Mouse (Mus musculus): ENCODE data around the gene Rcor1.

Gene Rcor1

GRCm38 (mm10) chr12:111038976-111039612 lies at the start of gene Rcor1:
TSS of gene Rcor1 (plus strand) at chr12:111039351.
- DNase-seq (ENCODE audit: low spot score in 2 of 2), result peak; percentile 98 to 99

DNA sequence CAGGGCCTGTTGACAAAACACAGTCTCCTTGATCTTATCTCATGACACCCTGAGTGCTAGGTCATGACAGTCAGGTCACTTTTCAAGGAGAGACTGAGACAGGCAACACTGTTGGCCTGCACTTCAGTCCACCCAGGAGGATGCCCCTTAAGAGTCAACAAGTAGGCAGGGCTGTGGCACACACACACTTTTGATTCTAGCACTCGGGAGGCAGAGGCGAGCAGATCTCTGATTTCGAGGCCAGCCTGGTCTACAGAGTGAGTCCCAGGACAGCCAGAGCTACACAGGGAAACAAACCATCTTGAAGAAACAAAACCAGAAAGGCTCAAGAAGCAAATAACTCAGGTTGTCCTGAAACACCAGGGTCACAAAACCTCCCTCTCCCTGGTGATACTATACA lies 49.7 kb upstream of the Rcor1 start:
- no peak for DNase-seq (ENCODE audit: low spot score in 2 of 2)

GRCm38 (mm10) chr12:110990500-110990899 lies 48.7 kb upstream of the Rcor1 start:
- DNase-seq (ENCODE audit: low spot score in 2 of 2), result no peak

DNA sequence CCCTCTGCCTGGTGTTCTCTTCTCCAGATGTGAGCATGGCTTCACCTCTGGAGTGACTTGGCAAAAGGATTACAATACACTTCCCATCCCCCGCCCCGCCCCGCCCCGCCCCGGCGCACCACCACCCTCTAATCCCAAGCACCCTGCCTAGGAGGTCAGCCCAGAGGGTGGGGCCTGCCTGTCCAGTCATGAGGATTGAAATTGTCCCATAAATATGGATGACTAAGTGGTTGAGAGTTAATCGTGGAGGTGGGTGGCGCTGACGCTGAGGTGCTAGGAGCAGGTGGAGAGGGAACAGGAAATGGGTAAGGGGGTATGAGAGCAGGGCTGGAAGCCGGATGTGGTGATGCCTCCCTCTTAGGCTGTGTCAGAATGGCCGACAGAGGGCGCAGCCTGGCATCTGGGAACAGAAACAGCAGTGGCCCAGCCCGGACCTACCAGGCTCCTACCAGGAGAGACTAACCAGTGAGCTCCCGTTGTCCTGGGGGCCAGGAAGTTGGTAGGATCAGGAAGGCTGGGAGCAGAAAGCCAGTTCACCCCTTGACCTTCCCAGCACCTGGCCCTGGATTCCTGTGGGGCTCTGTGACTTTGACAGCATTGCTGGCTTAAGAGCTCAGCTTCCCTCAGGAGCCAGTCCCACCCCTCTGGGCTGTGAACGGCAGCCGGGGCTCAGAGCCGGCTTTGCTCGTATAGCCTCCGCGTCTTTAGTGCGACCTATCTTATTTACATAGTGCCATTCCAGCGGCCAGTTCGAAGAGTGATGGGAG lies 47.6 kb upstream of the Rcor1 start:
- DNase-seq (ENCODE audit: low spot score in 2 of 2), result peak; percentile 27 to 40

DNA sequence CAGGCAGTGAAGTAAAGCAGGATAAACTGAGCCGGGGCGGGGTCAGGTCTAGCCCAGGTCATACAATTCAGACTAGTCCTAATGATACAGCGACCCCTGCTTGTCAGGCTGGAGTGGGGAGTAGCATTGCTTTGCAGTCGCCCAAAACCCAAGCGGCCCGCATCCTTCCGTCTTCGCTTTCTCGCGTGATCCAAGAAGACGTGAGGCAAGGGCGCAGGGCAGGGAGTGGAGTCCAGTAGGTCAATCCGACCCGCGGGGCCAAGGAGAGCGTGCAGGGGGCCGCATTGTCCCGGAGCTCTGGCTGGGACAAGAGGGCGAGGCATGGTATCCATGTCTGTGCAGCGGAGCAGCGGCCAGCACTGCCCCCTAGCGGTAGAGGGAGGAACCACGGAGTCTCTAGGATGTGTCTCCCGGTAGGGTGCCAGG lies 47.0 kb upstream of the Rcor1 start:
- peak; percentile 75 to 86 for DNase-seq (ENCODE audit: low spot score in 2 of 2)

DNA sequence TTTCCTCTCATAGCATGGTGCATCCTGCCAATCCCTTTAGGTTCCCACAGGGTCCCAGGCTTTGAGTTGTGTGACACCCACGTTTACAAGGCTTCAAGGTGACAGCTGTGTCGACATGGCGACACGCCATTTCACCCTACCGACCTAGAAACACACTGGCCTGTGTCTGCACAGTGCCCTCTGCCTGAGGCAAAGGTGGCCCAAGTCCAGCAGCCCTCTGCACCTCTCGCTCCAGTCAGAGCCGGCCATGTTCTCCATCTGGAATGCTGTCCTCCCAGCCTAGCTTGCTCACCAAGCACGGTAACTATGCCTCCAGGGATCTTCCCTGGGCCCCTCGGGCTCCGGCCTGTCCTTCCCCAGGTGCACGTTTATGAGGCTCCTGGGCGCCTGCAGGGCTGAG lies 46.4 kb upstream of the Rcor1 start:
- DNase-seq (ENCODE audit: low spot score in 2 of 2), result no peak

- no peak for DNase-seq (ENCODE audit: low spot score in 2 of 2)
Measured at GRCm38 (mm10) chr12:110993226-110993625, 45.9 kb upstream of the Rcor1 start.

GRCm38 (mm10) chr12:110994666-110995065 lies 44.5 kb upstream of the Rcor1 start:
- DNase-seq (ENCODE audit: low spot score in 2 of 2), result no peak

- no peak for DNase-seq (ENCODE audit: low spot score in 2 of 2)
Measured at GRCm38 (mm10) chr12:110998092-110998491, 41.1 kb upstream of the Rcor1 start.

GRCm38 (mm10) chr12:110999820-111000219 lies 39.3 kb upstream of the Rcor1 start:
- DNase-seq (ENCODE audit: low spot score in 2 of 2), result no peak

DNA sequence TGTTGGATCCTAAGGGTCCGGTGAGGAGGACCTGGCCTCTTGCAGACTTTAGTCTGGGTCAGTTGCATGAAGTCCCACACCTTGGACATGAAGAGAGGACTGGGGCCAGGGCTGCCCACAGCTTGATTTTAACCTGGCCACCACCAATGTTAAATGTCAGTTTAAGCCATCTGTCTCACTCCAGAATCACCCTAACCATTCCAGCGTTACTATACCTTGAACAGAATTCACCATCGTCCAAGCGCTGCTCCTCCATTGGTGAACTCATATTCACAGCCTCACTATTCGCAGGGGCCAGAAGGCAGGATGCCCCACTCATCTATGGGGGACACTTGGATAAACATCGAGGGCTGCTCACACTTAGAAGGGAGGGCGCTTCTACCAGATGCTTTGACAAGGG lies 38.2 kb upstream of the Rcor1 start:
- DNase-seq (ENCODE audit: low spot score in 2 of 2), result no peak

DNA sequence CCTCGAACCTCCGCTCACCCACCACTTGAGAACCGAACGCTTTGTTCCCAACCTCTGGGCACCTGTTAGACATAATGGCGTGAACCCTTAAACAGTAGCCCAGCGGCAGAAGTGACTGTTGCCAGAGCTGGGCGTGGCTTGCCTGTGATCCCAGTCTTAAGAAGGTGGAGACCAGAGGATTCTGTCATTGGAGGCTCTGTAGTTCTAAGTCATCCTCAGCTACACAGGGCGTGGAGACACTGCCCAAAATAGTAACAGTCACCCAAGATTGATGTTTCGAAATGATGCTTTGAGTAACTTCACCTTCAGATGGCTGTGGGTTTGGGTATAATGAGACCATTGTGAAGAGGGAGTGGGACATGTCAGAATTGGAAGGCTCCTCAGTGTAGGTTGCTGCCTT lies 35.0 kb upstream of the Rcor1 start:
- no peak for DNase-seq (ENCODE audit: low spot score in 2 of 2)

DNA sequence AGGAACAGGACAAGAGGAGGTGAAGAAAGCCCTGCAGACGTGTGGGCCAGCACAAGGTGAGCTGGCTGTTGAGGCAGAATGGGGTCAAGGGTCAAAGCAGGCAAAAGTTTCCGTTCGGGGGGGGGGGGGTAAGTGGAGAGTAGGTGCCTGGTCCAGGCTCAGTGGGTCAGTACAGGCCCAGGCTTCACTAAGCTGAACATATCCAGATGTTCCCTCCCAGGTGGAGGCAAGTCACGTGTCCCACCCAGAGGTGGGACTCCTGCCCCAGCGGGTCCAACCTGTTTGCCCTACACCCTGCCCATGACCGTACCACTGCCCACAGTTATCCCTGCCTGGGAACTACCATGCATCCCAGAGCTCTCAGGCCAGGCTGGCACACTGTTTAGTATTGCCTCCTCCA lies 33.3 kb upstream of the Rcor1 start:
- DNase-seq (ENCODE audit: low spot score in 2 of 2), result no peak

DNA sequence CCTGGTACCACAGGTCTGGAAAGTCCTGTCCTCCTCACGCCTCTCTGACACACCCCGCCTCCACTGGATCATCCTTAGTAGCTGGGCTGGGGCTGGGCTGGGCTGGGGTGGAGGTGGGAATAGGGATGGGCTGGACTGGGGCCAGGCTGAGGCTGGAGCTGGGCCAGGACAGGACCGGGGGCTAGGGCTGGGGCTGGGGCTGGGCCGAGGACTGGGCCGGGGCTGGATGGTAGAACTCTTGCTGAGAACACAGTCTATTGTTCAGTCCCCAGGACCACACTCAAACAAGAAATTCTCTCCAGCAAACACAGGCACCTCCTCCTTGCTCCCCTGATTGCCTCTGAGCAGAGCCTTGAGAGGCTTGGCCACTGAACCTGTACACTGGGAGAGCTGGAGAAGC lies 32.8 kb upstream of the Rcor1 start:
- DNase-seq (ENCODE audit: low spot score in 2 of 2), result no peak

GRCm38 (mm10) chr12:111007134-111008103 lies 31.7 kb upstream of the Rcor1 start:
- DNase-seq (ENCODE audit: low spot score in 2 of 2), result no peak

DNA sequence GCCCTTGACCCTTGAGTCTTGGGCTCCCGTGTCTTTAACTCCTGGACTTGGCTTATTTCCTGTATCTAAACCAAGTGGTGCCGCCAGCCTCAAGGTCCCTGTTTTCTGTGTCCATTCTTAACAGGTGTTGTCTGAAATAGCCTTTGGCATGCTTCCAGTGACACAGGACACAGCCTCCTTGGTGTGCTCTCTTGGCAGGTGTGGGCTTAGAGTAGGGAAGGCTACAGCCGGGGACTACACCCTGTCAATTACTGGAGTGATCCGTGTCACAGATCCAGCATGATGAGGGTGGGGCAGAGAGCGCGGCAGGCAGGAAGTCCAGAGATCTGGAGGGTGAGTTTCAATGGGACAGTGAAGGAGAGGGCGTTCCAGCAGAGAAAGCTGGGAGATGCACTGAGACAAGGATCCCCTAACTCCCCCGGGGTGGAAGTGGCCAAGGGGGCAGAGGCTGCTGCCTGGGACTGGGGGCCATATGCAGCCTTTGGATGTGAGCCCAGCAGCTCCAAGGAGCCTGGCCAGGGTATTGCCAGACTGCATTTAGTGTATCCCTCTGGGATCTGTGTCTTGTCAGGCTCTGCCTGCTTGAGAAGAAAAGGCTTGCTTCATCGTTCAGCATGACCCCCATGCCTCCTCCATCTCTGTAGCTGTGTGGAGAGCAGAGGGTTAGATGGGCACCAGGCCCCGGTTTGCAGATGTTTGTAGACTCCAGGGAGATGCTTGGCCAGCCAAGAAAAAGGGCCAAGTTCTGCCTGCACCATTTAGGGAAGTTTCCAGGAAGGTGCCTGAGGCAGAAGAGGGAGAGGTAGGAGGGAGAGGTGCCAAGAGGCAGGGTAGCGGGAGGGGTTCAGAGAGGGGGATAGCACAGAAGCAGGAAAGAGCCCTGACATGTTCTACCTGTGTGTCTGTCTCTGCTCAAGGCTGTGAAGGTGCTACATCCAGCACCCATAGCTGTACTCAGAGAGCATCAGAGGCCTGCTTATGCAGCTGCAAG lies 30.4 kb upstream of the Rcor1 start:
- no peak for DNase-seq (ENCODE audit: low spot score in 2 of 2)

DNA sequence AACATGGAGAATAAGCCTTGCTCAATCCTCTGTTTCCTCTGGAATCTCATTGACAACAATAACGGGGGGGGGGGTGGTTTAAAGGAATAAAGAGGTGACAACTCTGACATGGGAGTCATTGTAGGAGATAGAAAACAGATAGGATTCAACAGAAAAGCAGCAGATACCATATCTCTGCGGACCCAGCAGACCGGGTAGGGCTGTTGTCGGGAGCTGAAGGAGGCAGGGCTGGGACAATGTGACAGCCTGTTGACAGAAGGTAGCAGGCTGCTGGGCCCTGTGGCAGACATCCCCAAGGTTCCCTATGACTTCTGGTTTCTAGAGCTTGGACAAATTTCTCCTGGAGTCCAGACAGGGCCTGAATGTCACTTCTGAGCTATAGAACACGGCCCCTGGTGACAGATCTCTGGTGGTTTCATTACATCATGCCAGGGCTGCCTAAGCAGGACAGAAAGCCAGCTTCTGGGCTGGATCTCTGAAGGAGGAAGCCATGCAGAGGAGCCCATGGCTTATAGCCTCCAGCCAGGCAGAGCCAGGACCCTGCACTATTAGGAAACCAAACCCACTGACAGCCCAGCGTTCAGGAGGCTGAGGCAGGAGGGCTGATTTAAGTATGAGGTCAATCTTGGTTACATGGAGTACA lies 29.4 kb upstream of the Rcor1 start:
- no peak for DNase-seq (ENCODE audit: low spot score in 2 of 2)

DNA sequence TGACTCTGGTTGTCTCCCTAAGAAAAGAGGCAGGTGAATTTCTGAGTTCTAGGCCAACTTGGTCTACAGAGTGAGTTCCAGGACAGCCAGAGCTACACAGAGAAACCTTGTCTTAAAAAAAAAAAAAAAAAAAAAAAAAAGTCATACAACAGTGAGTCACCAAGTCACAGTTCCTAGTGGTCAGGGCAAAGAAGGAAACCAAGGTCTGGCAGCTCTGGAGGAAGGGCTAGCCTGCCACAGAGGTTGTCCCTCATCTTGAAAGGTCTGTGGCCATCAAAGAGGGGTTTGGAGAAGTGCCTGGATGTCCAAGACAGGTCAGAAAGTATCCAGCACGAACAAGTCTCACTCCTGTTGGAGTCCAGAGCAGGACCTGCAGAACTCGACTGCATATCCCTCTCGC lies 22.3 kb upstream of the Rcor1 start:
- DNase-seq (ENCODE audit: low spot score in 2 of 2), result no peak

DNA sequence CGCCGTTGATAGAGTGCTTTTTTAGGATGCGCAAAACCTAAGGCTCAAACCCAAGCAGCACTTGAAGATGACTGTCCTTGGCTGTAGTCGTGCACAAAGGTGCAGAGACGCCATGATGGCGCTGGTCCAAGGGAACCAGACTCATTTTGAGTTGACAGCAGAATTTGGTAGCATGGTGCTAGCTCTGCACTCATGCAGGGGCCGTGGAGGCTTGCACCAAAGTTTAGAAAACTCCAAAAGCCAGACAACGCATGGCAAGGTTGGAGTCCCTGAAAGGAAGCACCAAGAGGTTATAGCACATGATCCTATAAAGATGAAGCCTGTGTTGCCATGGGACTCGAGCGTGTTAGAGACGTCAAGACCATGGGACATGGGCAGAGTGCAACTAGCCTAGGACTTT lies 21.1 kb upstream of the Rcor1 start:
- no peak for DNase-seq (ENCODE audit: low spot score in 2 of 2)

DNA sequence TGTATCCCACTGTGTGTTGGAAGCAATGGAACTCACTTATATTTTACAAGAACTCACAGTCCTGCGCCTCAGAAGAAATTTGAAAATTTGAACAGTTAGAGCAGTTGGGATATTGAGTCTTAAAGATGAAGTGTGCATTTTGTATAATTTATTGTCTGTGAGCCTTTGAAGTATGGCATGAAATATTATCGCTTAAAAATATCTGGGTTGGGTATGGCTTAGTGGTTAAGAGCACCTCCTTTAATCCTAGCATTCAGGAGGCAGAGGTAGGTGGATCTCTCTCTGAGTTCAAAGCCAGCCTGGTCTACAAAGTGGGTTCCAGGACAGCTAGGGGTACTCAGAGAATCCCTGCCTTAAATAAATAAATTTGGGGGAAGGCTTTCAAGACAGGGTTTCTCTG lies 20.1 kb upstream of the Rcor1 start:
- DNase-seq (ENCODE audit: low spot score in 2 of 2), result no peak

- no peak for DNase-seq (ENCODE audit: low spot score in 2 of 2)
Measured at GRCm38 (mm10) chr12:111021138-111021537, 18.0 kb upstream of the Rcor1 start.
